Mouse (Mus musculus) E14TG2a.4 (cell line): Measurements from ENCODE around the gene Syngr1.

Source experiments
- CTCF ChIP-seq: conservative IDR thresholded peaks from 2 replicates; pipeline ENCODE4 v1.5.1; 2014; ENCODE audit warnings: low read length
- NANOG ChIP-seq: IDR thresholded peaks from 2 replicates; pipeline ENCODE4 v1.6.1; 2014; ENCODE audit warnings: borderline replicate concordance, low read length, mixed read lengths
- POU5F1 ChIP-seq: IDR thresholded peaks from 2 replicates; pipeline ENCODE4 v1.6.1; 2014; ENCODE audit warnings: low read length, borderline replicate concordance

- TF ChIP-seq CTCF (no peak), POU5F1 (no peak), NANOG (no peak; the same call in 1 of the 2 replicates)
These were observed 68.3 kb downstream of the Syngr1 start for GRCm38 (mm10) chr15:80159286-80159901.
